Mouse (Mus musculus) thymus, postnatal 4 days (tissue): ENCODE results near the gene Isg20.

Source experiments
- DNase-seq: peaks from one replicate; pipeline ENCODE4 v3.0.0; 2021

The Isg20 gene

DNA sequence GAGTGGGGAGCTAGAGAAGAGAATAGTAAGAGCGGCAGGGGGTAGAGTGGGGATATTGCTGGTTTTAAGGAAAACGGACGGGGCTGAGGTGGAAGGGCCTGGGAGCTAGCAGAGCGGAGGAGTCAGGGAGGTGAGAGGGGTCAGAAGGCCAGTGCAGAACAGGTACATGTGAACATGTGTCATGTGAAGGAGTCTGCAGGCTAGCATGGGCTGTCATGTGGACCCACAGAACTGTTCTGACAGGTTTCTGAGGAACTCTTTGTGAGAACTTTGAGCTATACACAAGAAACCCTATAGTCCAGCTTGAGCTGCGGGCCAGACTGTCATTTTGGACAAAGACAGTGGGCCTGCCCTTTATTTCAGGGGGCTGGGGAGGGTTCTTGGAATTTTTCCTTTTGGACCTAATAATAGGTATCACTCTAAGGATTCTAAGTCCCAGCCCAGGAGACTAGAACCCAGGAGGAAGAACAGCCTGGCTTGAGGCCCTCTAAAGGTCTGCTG lies at the start of gene Isg20:
Gene Isg20, plus strand, starts transcription at position 451 of the 501 bp plus-strand sequence.
- peak; percentile 33 for DNase-seq

GRCm38 (mm10) chr7:78863796-78864445 lies 49.3 kb upstream of the Isg20 start:
- DNase-seq: peak; percentile 33

GRCm38 (mm10) chr7:78864446-78864802 lies 48.8 kb upstream of the Isg20 start:
- DNase-seq: no peak

DNA sequence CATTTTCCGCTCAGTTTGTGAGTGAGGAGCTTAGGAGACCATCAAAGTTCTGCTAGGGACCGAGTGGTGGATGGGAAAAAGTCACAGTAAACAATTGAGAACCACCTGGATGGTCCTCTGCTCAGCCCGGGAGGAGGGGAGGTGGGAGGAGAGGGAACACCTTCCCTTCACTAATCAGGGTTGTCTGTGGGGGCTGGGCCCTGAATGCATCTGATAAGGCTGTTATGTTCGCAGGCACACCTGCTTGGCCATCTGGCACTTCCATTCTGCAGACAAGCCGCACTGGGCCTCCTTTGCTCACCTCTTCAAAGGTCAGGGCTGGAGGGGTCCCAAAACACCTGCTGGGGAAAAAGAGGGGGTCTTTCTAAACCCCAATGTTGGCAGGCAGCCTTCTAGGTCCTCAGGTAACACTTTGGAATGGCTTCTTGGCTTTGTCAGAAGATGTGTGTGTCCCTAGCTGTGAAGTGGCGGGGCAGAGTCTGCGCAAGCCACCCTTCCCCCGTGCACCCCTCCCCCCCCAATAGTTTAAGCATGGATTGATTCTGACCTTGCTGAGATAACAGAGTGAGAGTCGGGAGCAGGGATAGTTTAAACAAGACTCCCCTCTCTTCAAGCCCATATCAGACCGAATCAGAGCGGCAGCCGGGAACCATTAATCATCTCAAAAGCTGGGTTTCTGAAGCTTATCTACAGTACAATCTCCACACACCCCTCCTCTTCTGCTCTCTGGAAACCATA lies 47.8 kb upstream of the Isg20 start:
- DNase-seq: peak; percentile 79

DNA sequence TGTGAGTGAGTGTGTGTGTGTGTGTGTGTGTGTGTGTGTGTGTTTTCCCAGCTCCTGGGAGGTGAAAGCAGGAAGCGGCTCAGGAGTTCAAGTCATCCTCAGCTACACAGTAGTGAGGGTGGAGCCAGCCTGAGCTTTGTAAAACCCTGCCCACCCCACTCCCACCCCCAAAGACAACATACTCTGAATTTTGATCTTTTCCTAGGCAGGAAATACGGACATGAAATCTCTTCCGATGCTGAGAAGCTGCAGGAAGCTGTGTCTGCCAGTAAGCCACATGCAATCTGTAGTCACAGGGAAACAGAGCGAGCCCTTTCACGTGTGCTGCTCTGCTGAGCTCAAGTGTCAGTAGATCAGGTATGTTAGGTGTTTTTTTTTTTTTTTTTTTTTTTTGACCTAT lies 44.5 kb upstream of the Isg20 start:
- peak; percentile 30 for DNase-seq

DNA sequence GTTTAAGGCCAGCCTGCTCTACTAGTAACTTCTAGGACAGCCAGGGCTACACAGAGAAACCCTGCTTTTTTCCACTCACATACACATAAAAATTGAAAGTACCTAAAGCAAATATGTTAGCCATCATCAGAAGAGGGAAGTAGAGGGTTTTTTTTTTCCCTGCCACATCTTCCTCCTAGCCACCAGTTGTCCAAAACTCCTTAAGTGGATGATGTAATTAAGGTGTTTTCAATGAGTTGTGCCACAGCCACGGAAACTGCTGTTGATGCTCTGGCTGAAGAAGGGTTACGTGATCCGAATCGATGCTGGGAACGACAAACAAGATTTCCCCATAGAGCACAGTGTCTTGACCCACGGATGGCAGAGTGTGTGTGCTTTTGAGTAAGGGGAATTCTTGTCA lies 40.9 kb upstream of the Isg20 start:
- DNase-seq: no peak

GRCm38 (mm10) chr7:78872831-78873230 lies 40.4 kb upstream of the Isg20 start:
- no peak for DNase-seq

DNA sequence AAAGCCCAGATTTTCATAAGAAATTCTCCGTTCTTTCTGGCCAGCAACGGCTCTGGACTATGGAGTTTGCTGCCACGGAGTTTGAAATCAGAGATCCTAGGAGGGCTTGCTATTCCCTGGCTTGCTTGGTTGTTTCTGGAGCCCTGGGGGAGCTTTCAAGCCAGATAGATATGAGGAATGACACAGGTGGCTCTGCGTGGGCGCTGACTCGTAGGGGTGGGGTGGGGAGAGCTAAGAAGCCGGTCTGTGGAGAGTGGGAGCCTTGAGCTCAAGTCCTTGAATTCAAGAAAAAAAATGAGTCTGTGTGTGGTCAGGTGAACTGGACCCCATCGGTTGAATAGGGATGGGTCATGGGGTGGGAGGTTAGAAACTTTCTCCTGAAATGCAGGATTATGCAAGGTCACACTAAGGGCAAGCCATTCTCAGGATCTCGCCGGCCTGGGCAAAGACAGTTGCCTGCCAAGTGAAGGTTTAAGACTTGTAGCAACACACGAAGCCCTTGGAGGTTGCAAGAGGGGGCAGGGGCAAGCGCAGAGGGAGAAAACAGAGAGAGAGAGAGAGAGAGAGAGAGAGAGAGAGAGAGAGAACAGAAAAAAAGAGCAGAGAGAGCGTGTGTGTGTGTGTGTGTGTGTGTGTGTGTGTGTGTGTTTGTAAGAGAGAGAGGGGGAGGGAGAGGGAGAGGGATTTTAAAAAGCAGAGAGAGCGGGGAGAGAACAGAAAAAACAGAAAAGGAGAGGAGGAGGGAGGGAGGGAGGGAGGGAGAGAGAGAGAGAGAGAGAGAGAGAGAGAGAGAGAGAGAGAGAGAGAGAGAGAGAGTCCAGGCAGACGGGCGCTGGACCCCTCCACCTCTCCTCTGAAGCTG lies 31.4 kb upstream of the Isg20 start:
- peak; percentile 53 for DNase-seq

DNA sequence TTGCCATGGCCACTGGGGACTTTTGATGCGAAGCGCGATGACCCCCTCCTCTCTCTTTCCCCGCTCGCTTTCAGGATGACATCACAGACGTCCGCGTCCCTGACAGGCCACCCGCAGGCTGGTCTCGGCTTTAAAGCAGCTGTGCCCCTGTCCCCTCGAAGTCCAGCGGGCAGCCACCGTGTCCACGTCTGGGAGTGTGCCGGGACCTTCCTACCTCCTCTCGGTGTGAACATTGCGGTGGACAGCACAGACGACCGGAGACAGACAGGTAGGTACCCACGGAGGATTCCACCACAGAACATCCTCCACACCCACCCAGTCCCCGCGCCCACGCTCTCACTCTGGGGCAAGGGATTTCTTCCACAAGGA lies 30.8 kb upstream of the Isg20 start:
- no peak for DNase-seq

DNA sequence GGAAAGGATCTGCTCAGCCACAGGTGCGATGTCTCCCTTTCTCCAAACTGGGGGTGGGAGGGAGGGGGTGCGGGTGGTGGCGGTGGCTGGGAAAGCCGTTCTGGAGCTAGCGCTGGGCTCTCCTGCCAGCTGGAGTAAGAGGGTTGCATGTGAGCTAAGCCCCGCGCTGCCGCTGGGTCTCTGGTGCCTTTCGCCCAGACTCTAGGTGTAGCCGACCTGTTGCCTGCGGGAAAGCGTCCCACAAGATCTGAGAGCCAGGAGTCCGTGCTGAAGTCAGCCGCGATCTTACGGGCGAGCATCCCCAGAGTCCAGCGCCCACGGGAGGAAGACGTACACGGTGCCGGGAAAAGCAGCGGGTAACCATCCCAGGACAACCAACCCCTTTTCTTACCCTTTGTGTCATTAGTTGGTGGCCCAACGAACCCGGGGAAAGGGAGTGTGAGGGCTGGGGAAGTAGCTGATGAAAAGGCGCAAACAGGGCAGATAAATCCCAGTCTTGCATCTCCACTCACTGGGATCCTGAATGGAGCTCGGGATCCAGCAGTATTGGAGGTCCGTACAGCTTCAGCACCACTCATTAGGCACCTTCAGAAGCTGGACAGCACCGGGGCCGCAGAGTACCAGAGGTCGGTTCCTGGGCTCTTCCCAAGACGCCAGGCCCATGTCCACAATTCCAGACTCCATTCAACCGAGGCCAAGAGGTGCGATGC lies 30.1 kb upstream of the Isg20 start:
- no peak for DNase-seq

DNA sequence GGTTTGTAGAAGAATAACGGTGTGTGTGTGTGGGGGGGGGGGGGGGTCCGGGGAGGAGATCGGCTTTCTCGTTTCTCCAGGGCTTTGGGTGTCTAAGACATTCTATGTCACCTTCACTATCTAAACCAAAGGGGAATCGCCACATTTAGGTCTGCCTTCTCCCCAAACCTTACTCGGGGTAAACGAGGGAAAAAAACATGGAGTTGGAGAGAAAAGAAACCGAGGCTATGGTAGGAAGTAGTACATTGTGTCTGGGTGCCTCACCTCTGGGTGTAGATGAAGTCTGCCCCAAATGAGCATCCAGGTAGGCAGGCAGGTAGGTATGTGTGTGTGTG lies 29.5 kb upstream of the Isg20 start:
- DNase-seq: no peak

GRCm38 (mm10) chr7:78884139-78884538 lies 29.1 kb upstream of the Isg20 start:
- DNase-seq: no peak

- no peak for DNase-seq
These were observed 27.8 kb upstream of the Isg20 start for GRCm38 (mm10) chr7:78885404-78885803.

- no peak for DNase-seq
These were observed 26.7 kb upstream of the Isg20 start for GRCm38 (mm10) chr7:78886496-78886895.

DNA sequence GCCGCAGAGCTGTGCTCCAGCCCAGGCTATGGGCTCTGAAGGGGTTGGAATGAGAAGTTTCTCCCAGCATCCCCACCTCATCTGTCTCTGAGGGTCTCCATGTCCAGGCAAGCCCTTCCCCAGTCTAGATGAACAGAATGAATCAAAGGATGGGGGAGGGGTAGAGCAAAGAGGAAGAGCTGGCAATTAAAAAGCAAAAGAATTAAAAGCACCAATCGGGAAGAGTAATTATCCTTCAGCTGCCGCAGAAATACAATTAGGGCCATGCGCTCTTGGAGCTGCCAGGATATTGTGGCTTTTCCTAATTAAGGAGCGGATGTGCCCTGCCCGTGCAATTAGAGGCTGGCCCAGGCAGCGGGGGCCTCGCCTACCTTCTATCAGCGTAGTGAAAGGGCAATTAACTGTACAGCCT lies 25.8 kb upstream of the Isg20 start:
- no peak for DNase-seq

DNA sequence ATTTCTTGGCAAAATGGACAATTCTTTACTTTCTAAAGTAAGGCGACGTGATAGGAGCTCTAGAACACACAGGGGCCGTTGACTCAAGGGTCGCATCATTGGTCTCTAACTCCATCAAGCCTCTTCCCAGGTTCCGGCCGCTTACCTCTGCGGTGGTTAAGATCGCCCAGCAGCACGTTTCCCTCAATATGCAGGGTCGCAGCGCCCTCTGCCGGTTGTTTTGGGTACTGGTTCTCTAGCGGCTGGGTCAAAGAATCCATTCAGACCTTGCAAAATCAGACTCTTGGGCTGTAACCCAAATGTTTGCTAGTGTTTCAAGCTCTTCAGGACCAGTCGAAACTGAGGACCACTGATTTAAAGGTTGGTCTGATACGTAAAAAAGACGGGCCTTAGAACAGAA lies 22.6 kb upstream of the Isg20 start:
- DNase-seq: peak; percentile 96

DNA sequence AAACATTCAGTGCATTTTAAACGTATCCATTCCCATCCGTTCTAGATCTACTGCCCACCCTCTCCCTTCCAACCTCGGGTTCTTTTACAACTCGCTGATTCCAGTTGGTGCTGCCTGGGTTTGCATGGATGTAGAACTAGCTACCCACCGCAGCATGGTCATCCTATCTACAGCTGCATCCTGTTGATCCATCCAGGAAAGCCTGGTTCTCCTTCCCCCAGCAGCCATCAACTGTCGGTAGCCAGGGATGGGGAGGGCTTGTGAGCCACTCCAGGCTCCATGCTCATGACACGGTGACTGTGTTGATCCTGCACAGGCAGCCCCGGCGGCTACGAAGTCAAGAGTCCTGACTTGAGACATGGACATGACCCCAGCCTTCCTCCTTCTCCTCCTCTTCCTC lies 19.3 kb upstream of the Isg20 start:
- no peak for DNase-seq

GRCm38 (mm10) chr7:78895021-78895652 lies 18.1 kb upstream of the Isg20 start:
- DNase-seq: no peak

GRCm38 (mm10) chr7:78895653-78896333 lies 17.4 kb upstream of the Isg20 start, which contains the start of gene Aen:
Gene Aen, plus strand, starts transcription at chr7:78895854.
- peak; percentile 99 for DNase-seq

DNA sequence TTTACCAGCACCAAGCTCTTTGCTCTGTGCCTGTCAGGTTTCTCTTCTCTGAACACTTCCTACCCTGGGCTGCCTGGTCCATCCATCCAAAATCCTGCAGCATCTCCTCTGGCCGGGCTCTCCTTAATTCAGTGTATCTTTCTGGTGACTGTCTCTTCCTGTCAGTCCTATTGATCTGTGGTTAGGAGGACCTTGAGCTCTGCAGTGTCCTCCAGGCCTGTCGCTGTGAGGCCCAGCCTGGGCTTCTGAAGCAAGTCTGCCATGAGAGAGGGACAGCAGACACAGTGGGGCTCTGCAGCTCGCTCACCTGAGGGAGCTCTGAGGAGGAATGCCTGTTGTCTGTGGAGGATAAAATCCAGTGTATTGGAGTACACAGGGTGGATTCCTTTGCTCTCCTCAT lies 15.7 kb upstream of the Isg20 start:
- DNase-seq: no peak

- no peak for DNase-seq
These were observed 9.9 kb upstream of the Isg20 start for GRCm38 (mm10) chr7:78903174-78903870.
